Mouse (Mus musculus) adrenal gland (tissue): Measurements from ENCODE around the gene Clp1.

Experiments
- intact Hi-C: fragments of 180-260 bp; cut with DNase I; formaldehyde crosslinking; loops from one replicate; pipeline ENCODE4 v1.15.1; 2025
- microRNA-seq, 2 experiments: library from miRNA; unstranded; fragments of <30 nt; microRNA quantifications; one replicate each; pipeline ENCODE4; 2019

The Clp1 gene

DNA sequence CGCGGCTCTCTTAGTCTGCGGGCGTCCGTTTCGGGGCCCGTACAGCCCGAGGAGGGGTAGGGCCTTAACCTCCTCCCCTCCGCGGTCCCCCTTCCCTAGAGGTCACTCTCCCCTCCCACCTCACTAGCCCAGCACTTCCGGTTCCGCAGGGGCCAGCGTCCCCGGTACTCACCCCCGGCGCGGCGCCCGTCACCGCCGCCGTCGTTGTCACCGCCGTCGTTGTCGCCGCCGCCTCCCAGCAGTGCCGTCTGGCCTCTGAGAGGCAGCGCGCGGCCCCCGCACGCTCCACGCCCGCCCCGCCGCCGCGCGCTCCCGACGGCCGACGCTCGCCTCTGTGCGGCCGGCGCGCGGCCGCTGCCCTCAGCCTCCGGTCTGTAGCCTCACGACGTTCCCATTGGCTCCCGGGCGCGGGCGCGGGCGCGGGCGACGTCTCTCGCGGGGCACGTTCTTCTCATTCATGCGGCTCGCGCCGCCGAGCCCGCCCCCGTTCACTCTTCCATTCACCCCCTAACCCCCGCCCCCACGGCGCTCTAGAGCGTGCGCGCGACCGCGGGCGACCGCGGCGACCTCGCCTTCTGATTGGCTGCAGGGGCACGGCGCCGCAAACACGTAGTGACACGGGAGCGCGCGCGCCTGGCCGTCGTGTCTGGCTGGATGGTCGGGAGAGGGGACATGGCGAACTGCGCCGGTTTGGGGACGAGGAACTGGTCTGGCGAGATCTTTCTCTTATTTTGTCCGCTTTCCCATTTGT, 12.2 kb downstream of the Clp1 start, which contains the start of gene Zdhhc5:
Gene Zdhhc5, minus strand, starts transcription at position 370 of the 751 bp plus-strand sequence.
- intact Hi-C loops = loop anchor here (5.0 kb wide), 1 partner anchor 38 kb away; the partner anchor contains the start of genes Gm28635, Med19 and Tmx2

- intact Hi-C loops = loop anchor here (5.0 kb wide), 1 partner anchor 37 kb away; the partner anchor contains the start of genes Gm28635, Med19 and Tmx2
Observed at GRCm38 (mm10) chr2:84714422-84714810, 12.7 kb downstream of the Clp1 start.

DNA sequence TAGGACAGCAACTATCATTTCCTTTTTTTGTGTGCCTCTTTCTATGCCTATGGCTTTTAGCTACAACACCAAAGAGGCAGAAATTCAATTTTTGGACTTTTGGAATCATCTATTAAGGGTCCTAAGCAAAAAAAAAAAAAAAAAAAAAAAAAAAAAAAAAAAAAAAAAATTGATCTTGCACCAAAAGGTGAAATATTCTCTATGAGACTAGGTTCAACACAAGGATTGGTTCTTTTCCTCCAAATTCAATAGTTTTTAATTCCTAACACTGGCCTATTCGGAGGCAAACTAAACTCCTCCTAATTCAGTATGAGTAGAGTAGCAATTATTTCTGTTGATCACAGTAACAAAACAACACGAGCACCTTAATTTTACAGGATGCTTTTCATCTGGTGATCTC, 15.3 kb downstream of the Clp1 start:
- intact Hi-C loops = loop anchor here (5.0 kb wide), 1 partner anchor 35 kb away; the partner anchor contains the start of genes Gm28635, Med19 and Tmx2

GRCm38 (mm10) chr2:84707523-84707922, 19.6 kb downstream of the Clp1 start:
- intact Hi-C loops = no loop called here

DNA sequence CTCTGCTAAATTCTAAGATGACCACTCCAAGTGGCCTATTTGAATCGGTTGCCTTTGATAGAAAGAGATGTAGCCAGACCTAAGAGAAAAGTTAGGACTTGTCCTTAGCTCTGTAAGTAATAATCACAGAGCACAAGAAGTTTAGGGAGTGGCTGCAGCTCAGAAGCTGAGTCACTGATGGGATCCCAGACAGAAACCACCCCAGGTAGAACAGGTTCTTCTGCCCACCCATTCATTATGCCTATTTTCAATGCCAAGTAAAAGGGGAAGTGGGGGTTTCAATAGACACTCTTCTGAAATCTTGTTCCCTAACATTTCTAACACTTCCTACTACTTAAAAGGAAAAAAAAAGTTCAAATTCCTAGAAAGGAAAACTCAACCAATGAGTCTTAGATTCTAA, 21.9 kb downstream of the Clp1 start:
- intact Hi-C loops = no loop called here

DNA sequence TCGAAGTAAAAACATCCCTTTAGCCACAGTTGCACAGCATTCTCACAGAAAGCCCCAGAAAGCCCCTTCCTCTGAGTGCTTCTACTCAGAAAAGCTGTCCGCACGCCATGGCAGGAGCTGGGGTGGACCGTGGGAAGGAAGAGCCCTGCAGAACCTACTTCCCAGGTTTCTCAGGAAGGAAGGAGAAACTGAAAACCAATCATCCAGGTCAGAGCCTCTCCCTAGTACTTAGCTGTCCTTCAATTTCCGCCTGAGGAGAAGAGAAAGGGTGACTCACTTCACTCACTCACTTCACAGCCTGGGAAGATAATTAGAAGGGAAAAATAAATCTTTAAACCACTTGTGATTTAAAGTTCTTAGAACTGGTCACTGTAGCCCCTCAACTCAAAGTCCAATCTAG, 22.8 kb downstream of the Clp1 start:
- intact Hi-C loops = no loop called here

DNA sequence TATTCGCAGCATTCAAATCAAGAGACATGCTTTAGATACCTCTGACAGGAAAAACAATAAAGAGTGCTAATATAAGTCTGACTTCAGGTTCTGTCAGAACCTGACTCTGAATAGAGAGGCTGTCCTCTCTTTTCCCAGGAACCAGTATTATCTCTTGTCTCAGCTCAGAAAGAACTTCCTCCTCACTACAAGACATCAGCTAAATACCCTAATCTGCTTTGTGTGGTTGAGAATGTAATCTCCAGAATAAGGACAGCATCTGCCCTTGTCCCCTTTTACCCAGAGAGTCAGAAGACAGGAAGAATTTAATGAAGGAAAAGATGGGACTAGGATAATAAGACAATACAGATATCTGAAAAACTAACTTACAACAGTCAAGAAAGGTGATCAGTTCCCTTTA, 23.7 kb downstream of the Clp1 start:
- intact Hi-C loops = no loop called here

- intact Hi-C loops = no loop called here
Observed at GRCm38 (mm10) chr2:84695007-84695695, 32.0 kb downstream of the Clp1 start.

DNA sequence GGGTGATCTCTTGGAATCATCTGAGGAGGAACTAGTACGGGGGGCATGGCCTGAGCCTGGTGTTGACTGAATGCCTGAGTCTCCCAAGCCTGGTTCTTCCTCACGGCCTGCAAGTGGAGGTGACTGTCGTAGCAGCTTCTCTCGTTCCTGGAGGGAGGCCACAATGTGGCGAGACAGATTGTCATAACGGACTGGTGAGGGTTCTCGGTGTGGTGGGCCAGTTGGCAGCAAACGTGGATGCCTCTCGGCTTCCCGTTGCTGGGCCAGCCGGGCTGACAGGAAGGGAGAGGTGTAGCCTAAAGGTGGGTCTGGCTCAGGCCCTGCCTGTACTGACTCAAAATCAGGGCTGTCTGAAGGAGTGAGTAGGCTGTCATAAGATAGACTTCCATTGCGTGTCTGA, 37.1 kb downstream of the Clp1 start:
- intact Hi-C loops = no loop called here

- intact Hi-C loops = no loop called here
Observed at GRCm38 (mm10) chr2:84688080-84688844, 38.9 kb downstream of the Clp1 start.

GRCm38 (mm10) chr2:84682605-84683183, 44.5 kb downstream of the Clp1 start:
- intact Hi-C loops = no loop called here

DNA sequence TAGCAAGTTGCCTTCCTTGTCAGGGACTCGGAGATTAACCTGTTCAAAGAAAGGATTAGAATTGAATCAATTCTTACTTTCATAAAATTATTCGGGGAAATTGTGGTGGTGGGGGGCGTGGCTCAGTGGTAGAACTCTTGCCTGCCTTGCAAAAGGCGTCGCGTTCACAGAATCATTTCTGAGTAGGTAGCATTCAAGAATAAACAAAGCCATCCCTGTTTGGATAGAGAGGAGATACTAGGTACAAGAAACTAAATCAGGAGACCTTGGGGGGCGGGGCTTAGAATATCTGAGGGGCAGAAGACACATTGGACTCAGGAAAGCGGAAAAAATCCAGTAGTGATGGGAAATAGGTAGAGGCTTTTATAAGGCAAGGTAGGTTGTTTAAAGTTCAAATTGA, 48.1 kb downstream of the Clp1 start, which contains the start of gene Tmx2:
Gene Tmx2, minus strand, starts transcription at position 125 of the 400 bp plus-strand sequence.
- intact Hi-C loops = loop anchor here (5.0 kb wide), 1 partner anchor 33 kb away; no protein-coding TSS in a partner anchor

- intact Hi-C loops = loop anchor here (5.0 kb wide), 1 partner anchor 34 kb away; no protein-coding TSS in a partner anchor
Observed at GRCm38 (mm10) chr2:84677968-84678880, 48.9 kb downstream of the Clp1 start, which contains the start of the genes Gm28635 and Med19. Gene Gm28635 (minus strand): TSS chr2:84678041. Gene Med19 (plus strand): TSS chr2:84678402.

- intact Hi-C loops = loop anchor here (5.0 kb wide), 1 partner anchor 35 kb away; no protein-coding TSS in a partner anchor
Observed at GRCm38 (mm10) chr2:84677270-84677967, 49.7 kb downstream of the Clp1 start.

Small RNAs within 50 kb of the gene (microRNA-seq; reads per million reads assigned to microRNA genes)
- gene Mir130a = 4,030 to 4,729 reads per million in 2 experiments
